Mouse (Mus musculus) retina, postnatal 7 days (tissue): ENCODE data around the gene Crybg1.

Experiments used
- DNase-seq: peaks from one replicate; pipeline ENCODE4 v3.0.0-alpha.2; 2012; ENCODE audit warnings: low read depth, low spot score

The Crybg1 gene

DNA sequence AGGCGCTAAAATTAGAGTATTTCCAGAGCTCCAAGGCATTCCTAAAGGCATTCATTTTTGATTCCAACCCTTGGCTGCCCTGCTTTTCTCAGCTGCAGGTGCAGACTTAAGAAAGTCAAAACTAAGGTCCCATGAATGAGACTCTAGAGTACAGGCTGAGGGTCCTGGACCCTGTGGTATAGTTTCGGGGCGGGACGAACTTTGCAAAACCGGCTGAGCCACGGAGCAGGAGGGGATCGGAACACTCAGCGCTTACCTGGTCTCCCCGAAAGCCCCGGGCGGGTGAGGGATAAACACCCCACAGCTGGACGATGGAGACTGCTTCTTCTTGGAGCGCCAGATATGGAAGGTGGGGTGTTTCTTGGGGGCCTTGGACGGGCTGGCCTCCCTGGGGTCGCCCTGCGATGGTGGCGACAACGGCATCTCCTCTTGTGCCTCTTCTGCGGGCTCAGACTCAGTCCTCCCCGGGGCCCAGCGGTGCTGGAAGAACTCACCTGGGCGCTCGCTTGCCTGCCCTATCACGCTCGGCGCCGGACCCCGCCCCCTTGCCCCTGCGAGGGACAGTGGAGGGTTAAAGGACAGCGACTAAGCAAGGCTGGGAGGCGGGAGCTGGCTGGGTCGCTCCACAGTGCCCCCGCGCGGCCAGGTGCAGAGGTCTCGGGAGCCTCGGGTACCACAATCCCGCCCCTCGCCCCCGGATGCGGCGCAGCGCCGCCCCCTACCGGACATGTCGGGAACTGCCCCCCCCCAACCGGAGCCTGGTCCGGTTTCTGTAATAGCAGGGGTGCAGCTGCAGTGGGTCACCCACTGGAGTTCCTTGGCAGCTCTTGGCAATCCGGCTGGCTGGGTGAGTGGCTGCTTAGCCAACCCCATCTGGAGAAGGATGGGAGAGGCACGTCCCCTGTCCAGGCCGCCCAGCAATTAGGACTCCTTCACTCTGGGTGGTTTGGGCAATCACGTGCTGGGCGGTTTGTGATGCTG lies at the start of gene Crybg1:
Gene Crybg1, minus strand, starts transcription at position 517 of the 981 bp plus-strand sequence.
- peak; percentile 38 for DNase-seq

DNA sequence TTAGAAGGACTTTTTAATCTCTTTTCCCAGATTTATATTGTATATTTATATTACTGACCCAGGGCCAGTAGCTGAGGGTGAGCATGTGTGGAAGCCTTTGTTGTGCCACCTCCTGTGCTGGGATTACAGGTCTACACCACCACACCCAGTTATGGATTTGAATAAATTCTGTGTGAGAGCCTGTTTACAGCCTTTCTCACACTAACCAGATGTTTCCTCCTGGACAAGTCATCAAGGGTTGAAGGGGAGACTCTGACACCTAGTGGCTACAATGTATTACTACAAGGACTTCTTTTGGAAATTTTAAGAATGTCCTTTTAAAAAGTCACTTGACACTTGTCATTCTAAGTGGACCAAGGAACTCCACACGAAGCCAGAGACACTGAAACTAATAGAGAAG lies 28.7 kb upstream of the Crybg1 start:
- DNase-seq, result peak; percentile 21

DNA sequence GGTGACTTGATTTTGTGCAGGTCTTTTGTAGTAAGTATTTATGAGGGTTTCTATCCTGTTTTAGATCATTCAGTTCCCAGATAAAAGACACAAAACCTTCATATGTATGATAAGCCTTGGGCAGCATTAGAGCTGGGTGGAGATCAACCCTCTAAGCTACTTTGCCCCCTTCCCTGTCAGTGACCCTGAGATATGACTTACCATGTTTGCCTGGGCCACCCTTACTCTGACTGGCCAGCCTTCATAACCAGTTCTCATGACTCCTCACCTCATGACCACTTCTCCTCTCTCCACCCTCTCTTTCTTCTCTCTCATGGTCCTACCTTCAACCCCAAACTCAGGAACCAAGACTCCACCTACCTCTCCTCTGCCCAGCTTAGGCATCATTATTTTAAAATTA lies 27.9 kb upstream of the Crybg1 start:
- no peak for DNase-seq

DNA sequence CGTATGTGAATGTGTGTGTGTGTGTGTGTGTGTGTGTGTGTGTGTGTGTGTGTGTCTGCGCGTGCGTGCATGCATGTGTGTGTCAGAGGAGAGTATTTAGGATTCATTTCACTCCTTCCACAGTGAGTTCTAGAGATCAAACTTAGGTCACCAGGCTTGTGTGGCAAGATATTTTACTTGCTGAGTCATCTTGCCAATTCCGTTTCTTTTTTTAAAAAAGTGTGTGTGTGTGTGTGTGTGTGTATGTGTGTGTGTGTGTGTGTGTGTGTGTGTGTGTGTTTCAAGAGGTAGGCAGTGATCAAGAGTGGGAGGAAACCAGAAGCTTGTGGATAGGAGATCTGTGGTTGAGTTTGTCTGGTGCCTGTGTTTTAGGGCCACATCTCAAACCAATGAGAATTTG lies 27.5 kb upstream of the Crybg1 start:
- no peak for DNase-seq

DNA sequence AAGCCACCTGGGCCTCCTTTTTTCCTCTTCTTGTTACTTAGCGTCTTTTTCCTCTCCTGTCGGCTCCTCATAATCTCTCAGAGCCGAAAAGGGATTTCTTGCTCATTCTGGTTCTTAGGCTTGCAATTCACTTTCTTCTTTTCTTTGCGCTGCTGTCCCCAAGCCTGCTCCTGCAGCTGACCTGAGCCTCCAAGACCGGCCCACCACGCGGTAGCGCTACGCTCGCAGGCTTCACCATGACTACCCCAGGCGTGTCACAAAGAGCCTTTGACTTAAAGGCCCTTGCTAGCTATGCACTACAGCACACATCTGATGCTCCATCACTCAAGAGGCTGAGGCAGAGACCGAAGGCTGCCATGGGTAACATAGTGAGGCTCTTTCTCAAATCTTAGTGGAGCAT lies 21.5 kb upstream of the Crybg1 start:
- DNase-seq, result no peak

DNA sequence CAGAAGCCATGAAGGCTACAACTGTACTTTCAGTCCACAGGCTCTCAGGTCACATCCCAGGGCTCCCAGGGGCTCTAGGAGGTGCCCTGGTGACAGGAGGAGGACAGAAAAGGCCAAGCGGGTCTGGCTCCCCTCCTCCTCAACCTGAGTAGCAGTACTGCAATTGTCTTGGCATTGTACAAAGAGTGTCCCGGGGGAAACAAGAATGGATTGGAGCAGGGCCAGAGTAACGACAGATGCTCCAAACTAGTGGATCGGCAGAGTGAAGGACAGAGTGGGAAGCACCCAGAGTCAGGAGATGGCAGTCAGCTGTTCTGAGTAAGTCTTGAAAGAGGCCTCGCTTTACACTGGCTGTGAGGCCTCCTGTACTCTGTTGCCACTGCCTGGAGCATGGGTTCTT lies 18.4 kb upstream of the Crybg1 start:
- DNase-seq, result no peak

DNA sequence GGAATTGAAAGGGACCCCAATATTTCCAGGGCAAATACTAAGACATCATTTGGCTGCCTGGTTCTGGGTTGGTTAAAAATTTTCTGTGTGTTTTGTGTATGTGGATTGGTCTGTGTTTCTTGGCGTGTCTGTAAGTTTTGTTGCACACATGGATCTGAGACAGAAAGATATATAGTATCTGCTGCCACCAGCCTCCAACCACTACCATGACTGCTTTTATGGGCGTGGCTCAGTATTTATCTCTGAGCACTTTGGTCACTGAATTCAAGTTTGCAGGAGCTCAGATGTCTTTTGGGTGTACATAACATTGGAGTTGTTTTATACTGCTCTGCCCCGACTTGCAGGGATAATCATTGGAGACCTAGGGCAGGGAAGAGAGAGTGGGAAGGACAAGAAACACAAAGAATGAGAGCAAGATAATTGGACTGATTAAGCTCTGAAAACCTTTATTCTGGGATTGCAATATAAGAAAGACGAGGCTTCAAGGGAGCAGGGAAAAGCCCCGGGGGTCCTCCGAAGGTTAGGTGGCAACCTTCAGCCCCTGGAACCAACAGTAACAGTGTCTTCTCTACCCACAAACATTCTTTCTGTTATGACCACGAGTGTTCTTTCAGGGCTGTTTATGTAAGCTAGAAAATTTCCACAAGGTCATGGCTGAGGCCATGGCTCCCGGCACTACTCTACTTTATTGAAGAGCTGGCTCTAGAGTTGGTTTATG lies 15.8 kb upstream of the Crybg1 start:
- DNase-seq, result no peak

DNA sequence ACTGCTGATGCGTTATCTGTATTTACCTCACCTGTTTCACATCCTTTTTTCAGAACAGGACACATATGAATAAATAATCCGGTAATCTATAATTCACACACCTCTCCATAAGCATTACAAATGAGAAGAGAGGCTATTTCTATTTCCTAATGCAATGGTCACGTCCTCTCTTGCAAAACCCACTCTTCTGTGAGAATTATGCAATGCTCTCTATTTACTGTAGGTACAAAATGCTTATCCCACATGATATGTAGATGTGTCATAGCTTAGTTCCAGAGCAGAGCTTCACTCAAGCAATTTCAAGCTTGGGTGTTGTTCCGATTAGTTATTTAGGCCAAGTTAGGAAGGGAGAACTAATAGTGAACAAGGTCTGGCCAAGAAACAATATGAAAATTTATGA lies 14.4 kb upstream of the Crybg1 start:
- no peak for DNase-seq

DNA sequence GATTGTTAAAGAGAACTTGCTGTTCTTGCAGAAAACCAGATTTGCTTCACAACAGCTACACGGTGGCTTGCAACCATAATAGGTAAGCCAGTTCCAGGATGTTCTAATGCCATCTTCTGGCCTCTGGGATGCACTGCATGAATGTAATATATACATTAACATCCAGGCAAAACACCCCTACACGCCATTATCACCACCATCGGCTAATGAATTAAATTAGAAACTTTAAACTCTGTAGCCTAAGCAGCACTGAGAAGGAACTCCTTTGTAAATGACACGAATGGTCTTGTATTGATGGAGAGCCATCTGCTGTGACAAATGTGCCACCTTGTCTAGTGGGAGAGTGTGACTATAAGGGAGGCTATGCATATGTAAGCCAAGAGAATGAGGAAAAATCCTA lies 11.5 kb upstream of the Crybg1 start:
- no peak for DNase-seq

DNA sequence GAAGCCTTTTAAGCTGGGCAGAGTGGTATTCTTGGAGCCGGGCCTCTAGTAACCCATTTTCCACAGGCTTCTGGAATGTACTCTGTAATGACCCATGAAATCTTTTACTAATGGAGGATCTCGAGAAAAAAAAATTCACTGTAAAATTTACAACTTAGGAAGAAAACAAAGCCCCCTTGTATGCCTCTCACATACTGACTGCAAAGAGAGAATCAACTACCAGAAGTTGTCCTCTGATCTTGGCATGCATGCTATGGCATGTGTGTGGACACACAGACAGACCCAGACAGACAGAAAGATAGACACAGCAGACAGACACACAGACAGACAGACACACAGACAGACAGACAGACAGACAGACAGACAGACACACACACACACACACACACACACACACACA lies 8.8 kb upstream of the Crybg1 start:
- DNase-seq, result no peak

DNA sequence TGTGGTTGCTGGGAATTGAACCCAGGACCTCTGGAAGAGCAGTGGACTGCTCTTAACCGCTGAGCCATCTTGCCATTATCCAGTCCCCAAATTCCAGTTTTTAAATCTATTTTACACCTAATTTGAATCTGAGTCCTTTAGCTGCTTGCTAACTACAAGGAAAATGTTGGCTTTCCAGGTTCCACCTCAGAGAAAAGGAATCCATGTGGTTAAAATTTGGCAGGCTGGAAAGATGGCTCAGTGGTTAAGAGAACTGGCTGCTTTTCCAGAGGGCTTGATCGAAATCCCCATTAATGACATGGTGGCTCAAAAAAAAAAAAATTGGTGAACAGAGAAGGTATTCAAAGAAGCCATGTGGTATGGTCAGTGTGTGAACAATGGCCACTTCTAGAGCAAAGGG lies 1.8 kb upstream of the Crybg1 start:
- DNase-seq, result no peak

DNA sequence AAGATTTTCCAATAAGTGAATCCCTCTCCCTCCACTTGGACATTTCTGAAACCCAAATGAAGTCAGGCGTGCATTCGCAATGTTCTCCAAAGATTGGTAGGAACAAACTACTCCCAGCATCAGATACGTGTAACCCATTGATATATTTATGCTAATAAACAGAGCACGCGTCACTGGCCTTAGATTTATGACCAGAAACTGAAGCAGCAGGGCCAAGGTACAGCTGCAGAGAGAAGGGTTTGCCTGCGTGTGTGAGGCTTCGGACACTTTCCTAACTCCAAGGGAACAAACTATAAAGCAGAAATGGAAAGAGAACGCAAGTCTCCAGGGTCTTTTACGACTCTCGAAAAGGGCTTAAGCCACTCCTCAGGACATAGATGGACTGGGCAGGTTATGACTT lies 5.3 kb downstream of the Crybg1 start:
- DNase-seq, result no peak

DNA sequence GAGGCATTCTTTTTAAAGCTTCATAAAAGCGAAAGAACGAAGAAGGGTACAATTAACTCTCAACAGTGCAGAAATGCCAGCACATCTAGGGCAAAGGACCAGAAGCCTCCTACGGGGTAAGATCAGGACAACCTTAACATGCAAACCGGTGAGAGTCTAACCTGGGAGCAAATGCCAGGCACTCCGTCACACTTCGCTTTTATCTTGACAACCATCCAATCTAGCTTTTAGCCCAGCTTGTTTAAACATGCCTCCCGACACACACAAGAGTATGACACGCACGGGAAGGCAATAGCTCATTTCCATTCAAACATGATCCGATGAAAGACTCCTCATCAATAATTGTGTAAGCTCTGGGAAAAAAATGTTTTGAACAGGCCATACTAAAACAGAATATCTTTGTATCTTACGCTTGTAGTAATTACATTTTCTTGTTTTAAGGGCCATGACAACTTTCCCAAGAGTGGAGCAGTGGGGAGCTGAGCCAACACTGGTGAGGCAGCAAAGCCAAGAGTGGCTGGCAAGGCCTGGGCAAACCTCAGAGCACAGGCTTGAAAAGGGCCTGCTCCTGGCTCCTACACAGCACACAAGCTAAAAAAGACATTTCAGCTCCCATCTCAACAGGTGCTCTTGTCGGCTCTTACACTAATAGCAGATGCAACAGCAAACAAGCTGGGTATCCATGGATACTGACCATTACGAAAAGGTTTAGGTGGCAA lies 10.4 kb downstream of the Crybg1 start:
- no peak for DNase-seq

DNA sequence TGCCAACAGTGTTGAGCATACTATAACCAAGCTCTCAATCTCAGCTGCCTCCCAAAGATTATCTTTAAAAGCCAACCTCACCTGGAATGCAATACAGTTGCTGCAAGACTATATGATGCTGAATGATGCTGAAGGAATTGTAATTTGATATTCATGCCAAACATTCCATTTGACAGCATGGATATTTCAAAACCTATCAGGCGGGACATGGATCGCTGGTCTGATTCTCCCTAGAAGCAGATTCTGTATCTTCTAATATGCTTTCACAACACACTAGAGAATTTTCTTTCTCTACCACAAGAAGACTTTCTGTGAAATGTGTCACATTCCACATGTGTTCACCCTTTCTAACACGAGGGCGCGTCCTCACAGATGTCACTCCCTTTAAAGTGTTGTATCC lies 22.6 kb downstream of the Crybg1 start:
- DNase-seq, result no peak

DNA sequence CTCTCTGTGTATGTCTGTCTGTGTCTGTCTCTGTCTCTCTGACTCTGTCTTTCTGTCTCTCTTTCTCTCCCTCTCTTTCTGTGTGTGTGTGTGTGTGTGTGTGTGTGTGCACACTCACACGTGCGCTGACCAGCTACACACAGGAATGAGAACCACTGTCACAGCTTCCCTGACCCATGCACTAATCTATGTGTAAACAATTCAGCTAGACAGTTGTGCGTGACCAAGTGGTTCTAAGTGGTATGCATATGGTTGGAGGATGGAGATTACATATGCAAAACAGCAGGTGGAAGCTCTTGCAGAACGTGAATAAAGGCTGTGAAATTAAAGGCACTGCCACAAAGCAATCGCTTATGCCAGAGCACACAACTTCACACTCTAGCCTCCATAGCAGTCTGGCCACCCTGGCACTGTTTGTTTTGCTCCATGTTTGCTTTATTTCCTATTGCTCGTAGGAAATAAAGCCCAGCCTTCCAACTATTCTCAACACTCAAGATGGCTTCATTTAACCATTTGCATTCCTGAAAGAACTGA lies 24.2 kb downstream of the Crybg1 start:
- no peak for DNase-seq

DNA sequence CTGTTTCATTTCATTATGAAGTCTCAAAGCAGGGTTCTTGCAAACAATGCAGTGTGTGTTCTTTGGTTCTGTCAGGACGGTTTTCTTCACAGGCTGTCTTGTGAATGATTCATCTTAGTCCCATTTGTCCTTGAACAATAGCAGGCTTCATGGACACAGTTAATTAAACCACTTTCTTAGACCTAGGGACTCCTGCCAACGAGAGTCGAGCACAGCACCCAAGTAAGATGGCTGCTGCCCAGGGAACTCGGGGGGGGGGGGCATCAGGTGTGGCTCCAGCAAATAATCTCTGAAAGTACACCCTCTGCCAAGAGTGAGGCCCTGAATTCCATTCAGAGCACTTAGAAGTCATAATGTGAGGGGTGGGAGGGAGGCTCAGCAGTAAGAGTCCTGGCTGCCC lies 30.0 kb downstream of the Crybg1 start:
- DNase-seq, result no peak

DNA sequence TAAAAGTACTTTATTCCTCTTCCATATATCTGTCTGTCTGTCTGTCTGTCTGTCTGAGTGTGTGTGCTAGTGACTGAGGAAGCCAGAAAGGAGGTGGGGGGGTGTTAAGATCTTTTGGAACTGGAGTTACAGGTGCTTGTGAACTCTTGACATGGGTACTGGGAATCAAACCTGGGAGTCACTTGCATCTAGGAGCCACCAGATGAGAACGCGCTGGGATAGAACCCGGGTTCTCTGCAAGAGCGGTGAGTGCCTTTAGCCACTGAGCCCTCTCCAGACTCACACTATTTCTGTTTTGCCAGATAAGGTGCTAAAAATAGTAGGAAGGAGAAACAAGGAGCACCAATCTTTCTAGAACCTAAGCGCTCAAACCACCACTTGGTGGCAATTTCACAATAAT lies 31.9 kb downstream of the Crybg1 start:
- DNase-seq, result no peak

DNA sequence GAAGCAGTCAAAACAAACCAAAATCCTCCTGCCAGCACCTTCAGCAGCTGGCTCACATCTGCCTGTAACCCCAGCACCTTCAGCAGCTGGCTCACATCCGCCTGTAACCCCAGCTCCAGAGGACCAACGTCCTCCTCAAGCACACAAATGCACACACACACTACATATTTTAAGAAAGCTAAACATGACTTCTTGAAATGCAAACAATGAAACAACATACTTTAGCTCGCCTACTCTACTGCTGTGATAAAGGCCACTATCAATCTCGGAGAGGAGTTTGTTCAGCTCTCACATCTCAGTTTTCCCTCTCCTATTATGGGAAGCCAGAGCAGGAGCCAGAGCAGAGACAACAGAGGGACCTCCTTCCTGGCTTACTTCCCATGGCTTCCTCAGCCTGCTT lies 34.0 kb downstream of the Crybg1 start:
- DNase-seq, result no peak

DNA sequence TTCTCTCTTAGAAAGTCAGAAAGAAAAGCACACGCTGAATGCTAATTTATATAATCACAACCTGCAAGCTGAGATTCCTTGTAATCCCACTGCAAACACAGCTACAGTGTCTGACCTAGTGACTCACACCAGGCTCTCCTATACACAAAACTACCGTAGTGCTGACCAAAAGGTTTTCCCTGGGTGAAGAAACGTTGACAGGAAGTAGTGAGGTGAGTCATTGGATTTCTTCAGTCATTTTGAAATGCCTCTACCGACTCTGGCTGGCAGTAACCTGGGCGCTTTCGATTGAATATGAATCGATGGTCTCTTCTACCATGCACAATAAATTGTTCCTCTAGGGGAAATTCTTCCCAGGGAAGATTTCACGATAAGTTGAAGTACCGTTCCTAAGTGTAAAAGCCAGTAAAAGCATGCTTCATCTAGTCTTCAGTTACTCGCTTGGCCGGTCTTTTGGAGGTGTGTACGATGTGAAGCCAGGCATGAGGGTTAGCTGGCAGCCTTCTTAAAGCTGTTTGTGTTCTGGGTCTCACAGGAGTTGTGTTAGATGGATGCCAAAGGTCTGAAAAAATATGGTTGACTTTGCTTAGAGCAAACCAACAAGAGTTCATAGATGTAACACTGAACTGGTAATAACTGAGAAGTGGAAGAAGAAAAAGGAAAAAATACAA lies 36.5 kb downstream of the Crybg1 start:
- no peak for DNase-seq

DNA sequence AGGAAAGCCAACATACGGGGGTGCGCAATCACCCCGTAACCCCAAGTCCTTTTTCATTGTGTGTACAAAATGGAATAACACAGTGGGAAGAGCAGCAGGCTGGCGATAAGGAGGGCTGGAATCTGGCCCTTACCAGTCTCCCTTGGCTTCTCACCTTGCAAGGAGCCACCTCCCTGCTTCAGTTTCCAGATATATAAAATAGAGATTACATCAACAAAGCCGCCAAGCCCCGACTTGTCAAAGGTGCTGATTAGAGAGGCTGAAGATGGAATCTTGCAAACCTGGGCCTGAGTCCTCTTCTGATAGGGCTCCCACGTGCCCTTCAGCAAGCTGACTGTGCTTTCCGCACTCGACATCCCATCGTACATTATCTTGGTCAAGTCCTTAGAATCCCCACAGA lies 37.5 kb downstream of the Crybg1 start:
- DNase-seq, result no peak

DNA sequence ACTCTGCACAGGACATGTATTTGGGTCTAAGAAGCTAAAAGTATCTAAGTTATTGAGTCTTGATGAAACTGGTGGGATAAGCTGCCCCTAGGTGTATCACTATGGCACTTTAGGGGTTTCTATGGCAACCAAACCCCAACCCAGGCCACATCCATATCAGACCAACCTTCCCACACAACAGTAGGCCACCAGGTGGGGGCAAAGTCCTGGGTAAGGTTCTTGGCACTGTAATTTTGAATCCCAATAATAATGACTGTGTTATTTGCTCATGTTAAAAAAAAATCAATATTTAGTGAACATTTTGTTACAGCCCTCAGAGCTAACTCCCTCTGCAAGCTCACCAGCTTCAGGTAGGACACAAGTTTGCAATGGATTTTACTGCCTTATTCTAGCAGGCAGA lies 38.2 kb downstream of the Crybg1 start:
- no peak for DNase-seq

DNA sequence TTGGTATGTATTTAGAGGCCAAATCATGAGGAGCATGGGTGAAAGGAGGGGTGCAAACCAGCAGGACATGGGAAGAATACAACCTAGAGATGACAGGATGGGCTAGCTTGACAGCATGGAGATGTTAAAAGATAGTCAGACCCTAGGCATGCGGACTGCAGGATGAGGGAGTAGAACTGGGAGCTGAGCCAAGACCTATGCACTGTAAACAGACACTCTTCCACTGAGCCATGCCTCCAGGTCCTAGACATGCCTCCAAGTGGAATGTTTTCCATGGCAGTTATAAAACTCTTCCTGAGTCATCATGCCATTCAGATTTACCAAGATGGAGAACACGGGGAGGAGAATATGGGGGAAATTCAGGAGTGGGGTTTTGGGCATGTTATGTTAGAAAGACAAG lies 53.9 kb downstream of the Crybg1 start:
- no peak for DNase-seq
